Mouse (Mus musculus): ENCODE results near the gene Aldh9a1. TPM values are rescaled to one million over a fixed set of nuclear protein-coding genes. Genes with fewer than 3 reads are reported as not detected.
A peak's percentile ranks its signal among the peaks of the same experiment; 100 is the strongest.
"Not testable (repeated sequence)": the region's sequence is repeated elsewhere in the genome, so short reads cannot be mapped to it uniquely, and the experiment has no call there.

The Aldh9a1 gene
- total RNA-seq, 2 experiments from 2014 or later, result 11.0 to 16.8 TPM

DNA sequence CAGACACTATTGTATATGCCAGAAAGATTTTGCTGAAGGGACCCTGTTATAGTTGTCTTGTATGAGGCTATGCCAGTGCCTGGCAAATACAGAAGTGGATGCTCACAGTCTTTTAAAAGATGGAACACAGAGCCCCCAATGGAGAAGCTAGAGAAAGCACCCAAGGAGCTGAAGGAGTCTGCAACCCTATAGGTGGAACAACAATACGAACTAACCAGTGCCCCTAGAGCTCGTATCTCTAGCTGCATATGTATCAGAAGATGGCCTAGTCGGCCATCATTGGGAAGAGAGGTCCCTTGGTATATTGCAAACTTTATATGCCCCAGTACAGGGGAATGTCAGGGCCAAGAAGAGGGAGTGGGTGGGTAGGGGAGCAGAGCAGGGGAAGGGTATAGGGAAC, 585 bp upstream of the Aldh9a1 start:
- not testable (repeated sequence) for DNase-seq (ENCODE audit: low spot score in 2 of 2)

- no peak for DNase-seq (ENCODE audit: low spot score in 2 of 2)
Observed at GRCm38 (mm10) chr1:167350597-167351415, 1.0 kb downstream of the Aldh9a1 start.

GRCm38 (mm10) chr1:167352403-167352802, 2.6 kb downstream of the Aldh9a1 start:
- DNase-seq (ENCODE audit: low spot score in 2 of 2), result no peak

DNA sequence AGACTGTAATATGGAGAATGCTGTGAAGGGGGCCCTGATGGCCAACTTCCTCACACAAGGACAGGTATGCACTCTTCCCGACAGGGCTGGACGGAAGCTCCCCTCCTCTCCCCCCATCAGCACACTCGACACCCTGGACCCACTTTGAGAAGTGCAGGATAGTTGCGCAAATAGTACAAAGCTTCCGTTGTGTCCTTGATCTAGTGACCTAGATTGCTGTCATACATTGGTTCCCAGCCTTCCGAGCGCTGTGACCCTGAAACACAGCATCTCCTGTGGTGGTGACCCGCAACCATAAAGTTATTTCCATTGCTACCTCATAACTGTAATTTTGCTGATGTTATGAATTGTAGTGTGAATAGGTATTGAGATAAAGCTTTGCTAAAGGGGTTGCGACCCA, 7.6 kb downstream of the Aldh9a1 start:
- DNase-seq (ENCODE audit: low spot score in 2 of 2), result no peak

DNA sequence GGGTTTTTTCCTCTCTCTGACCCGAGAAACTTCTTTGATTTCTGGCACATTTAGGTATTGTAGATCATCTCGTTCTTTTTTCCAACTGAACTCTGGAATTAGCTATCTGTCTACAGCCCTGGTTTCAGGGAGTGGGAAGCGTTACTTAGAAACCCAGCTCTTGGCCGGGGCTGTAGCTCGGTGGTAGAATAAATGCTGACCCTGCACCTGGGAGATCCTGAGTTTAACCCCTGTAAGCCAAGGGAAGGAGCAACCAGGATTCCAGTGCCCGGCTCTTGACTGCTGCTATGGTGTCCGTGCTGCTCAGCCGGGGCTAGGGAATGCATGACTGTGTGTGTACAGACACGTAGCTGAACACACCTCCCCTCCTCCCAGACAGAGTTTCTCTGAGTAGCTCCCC, 8.9 kb downstream of the Aldh9a1 start:
- DNase-seq (ENCODE audit: low spot score in 2 of 2), result no peak

- no peak for DNase-seq (ENCODE audit: low spot score in 2 of 2)
Observed at GRCm38 (mm10) chr1:167360268-167360667, 10.5 kb downstream of the Aldh9a1 start.

- no peak for DNase-seq (ENCODE audit: low spot score in 2 of 2)
Observed at GRCm38 (mm10) chr1:167362819-167363218, 13.0 kb downstream of the Aldh9a1 start.

DNA sequence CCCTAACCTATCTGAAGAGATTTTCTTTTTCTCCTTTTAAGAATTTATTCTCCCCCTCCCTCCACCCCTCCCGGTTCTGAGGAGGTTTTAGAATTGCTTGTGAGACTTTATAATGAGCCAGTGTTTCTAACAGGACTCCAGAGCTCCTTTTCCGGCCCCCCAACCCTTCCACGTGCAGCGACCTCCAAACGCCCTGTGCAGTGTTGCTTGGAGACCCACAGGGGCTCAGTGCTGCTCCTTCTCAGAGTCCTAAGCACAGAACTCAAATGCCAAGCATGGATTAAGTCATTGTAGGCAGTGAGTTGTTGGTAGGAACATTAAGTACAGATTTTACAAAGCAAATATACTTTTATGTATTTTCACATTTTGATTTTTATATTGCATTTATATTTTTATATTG, 13.5 kb downstream of the Aldh9a1 start:
- DNase-seq (ENCODE audit: low spot score in 2 of 2), result no peak

- no peak for DNase-seq (ENCODE audit: low spot score in 2 of 2)
Observed at GRCm38 (mm10) chr1:167365808-167366207, 16.0 kb downstream of the Aldh9a1 start.

DNA sequence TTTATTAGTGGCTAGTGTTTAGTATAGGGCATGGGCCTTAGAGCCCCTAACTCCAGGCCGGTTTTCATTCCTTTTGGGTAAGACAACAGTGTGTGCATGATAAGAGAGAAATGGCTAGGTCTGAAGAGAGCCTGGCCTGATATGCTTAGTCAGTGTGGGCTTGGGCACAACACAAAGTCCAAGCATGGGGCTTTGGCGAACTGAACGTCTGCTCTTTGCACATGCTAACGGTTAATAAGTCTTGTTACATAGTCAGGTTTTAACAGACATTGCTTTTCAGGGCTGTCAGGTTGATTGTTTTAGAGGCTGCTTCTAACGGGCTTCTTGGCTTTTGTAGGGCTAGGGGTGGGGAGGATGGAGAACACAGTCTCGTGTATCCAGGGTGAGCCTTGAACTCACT, 16.8 kb downstream of the Aldh9a1 start:
- no peak for DNase-seq (ENCODE audit: low spot score in 2 of 2)

DNA sequence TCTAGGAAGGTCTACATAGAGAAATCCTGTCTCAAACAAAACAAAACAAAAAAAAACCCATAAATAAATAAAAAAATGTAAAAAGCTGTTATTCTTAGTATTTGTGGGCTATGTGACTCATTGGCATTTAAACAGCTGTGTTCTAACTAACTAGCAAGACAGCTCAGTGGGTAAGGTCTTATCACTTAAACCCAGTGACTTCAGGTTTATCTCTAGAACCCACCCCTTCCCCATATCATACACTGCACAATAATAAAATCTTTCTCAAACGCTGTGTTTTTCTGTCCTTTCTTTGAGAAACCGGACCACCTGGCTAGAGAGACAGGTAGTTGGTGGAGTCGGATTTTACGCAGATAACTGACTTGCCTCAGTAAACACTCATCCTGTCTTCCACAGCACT, 18.2 kb downstream of the Aldh9a1 start:
- no peak for DNase-seq (ENCODE audit: low spot score in 2 of 2)

DNA sequence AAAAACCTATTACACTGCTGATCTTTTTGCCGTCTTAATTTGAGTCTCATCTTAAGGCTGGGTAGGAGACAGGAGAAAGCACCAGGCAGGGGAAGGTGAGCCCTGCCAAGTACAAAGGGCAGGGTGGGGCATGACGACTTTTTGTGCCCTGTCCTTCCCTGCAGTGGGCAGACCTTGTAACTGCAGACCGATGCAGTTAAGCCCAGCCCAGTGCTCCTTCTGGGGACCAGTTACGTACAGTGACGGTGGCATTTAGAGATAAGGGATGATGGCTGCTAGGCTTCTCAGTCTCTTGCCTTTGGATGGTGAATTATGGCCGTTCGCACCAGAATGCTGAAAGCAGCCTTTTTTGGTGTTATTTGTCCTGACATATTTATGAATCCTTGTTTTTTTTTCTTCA, 18.7 kb downstream of the Aldh9a1 start:
- no peak for DNase-seq (ENCODE audit: low spot score in 2 of 2)

DNA sequence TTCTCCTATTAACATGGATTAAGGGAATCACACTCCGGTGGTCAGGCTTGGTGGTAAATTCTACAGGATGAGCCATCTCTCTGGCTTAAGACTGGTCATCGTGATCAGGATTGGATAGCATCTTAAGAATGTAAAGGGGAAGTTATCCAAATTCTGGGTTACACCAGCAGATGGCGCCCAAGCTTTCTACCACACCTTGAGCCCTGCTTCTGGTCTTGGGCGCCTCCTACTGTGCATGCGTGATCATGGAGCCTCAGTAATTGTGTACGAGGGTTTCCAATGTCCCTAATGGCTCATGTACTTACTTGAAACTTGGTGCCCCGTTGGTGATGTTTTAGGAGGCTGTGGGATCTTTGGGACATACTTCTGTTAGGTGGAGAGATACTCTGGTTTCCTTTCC, 20.1 kb downstream of the Aldh9a1 start:
- peak; percentile 73 to 85 for DNase-seq (ENCODE audit: low spot score in 2 of 2)

- DNase-seq (ENCODE audit: low spot score in 2 of 2), result no peak
Observed at GRCm38 (mm10) chr1:167372739-167373138, 22.9 kb downstream of the Aldh9a1 start.

DNA sequence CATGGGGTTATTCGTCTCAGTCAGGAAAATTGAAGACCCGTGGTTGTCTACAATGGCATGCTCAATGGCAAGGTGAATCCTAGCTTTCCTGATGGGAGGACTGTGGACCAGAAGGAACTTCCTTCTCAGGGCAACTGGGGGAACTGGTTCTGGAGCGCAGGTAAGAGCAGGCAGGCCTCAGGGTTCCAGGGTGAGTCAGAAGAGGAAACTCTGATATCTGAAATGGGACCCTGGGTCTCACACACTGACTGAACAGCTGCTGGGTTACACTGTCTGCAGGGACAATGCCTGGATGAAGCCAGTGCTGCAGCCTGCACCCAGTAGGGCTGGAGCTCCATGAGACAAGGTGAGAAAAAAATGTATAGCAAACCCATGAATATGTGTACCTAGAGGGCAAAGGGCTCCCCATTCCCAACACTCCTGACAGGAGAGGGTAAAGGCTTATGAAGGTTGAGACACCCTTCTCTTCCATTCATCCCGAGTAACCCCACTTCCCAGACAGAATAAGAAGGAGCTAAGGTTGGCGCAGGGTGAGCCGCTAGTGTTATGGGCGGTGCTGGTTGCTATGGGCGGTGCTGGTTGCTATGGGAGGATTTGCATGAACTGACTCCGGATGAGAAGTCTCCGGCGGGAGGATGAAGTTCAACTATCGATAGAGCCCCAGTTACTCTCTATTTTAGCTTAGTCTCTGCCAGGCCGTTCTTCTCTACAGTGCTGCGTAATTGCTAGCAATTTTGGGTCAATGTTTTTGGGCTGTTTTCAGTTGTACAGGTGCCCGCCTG, 24.4 kb downstream of the Aldh9a1 start:
- DNase-seq (ENCODE audit: low spot score in 2 of 2), result peak in 1 of 2 experiments; percentile 29

- DNase-seq (ENCODE audit: low spot score in 2 of 2), result no peak
Observed at GRCm38 (mm10) chr1:167374942-167375341, 25.2 kb downstream of the Aldh9a1 start.

GRCm38 (mm10) chr1:167378019-167378418, 28.2 kb downstream of the Aldh9a1 start:
- no peak for DNase-seq (ENCODE audit: low spot score in 2 of 2)

- DNase-seq (ENCODE audit: low spot score in 2 of 2), result no peak
Observed at GRCm38 (mm10) chr1:167379751-167380150, 30.0 kb downstream of the Aldh9a1 start.

DNA sequence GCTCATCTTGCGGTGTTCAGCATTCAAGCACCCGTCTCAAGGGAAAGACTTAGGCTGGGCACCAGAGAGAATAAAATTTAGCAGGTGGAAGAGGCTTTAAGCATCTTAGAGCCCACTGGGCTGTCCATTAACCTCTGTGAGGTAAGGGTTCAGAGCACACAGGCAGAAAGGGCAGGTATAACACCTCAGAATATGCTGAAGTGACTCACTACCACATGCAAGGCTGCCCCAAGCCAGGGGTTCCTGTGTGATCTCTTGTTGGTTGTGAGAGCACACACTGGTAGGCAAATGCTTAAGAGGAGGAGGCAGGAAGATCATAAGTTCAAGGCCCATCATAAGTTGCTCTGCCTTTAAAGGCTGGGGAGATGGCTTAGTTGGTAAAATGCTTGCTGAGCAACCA, 30.4 kb downstream of the Aldh9a1 start:
- no peak for DNase-seq (ENCODE audit: low spot score in 2 of 2)

GRCm38 (mm10) chr1:167381050-167382015, 31.5 kb downstream of the Aldh9a1 start:
- no peak for DNase-seq (ENCODE audit: low spot score in 2 of 2)

- DNase-seq (ENCODE audit: low spot score in 2 of 2), result no peak
Observed at GRCm38 (mm10) chr1:167382316-167382715, 32.5 kb downstream of the Aldh9a1 start.
